Mouse (Mus musculus) ES-E14 (cell line): ENCODE results near the gene Dhdh. TPM values are rescaled to one million over a fixed set of nuclear protein-coding genes. Genes with fewer than 3 reads are reported as not detected.

Source experiments
- DNase-seq: peaks from one replicate; pipeline ENCODE4 v3.0.0-alpha.2; 2013; ENCODE audit warnings: low read depth, low spot score
- H3K27ac ChIP-seq: 2 replicates; pipeline ENCODE4 v1.5.1; 2012; ENCODE audit warnings: low read depth, mild to moderate bottlenecking, low read length, moderate library complexity, mixed read lengths; ENCODE audit not compliant: poor library complexity, insufficient read depth, severe bottlenecking
- H3K36me3 ChIP-seq: 2 replicates; pipeline ENCODE4 v1.6.1; 2012; ENCODE audit warnings: mild to moderate bottlenecking, low read length, moderate library complexity, mixed read lengths; ENCODE audit not compliant: control insufficient read depth, poor library complexity, insufficient read depth, severe bottlenecking
- H3K4me1 ChIP-seq, 2 experiments: fragments of 150-350 bp in 1 of 2; sonication (generic) in 1 of 2; 2 replicates each; pipeline ENCODE4 v1.6.1; 2012; ENCODE audit warnings: low read length in 2 of 2, mild to moderate bottlenecking in 1 of 2, mixed read lengths in 1 of 2; ENCODE audit not compliant: control insufficient read depth in 2 of 2, insufficient read depth in 2 of 2, poor library complexity in 1 of 2
- H3K4me3 ChIP-seq, 2 experiments: fragments of 150-350 bp in 1 of 2; sonication (generic) in 1 of 2; 2 replicates each; pipeline ENCODE4 v1.5.1; 2012; ENCODE audit warnings: low read length in 2 of 2, low read depth in 1 of 2, mild to moderate bottlenecking in 1 of 2, mixed read lengths in 1 of 2; ENCODE audit not compliant: insufficient read depth in 1 of 2, poor library complexity in 1 of 2, severe bottlenecking in 1 of 2
- H3K9ac ChIP-seq: 2 replicates; pipeline ENCODE4 v1.6.1; 2012; ENCODE audit warnings: low read depth, mild to moderate bottlenecking, low read length, mixed read lengths; ENCODE audit not compliant: poor library complexity, insufficient read depth, severe bottlenecking
- H3K9me3 ChIP-seq: fragments of 150-350 bp; sonication (generic); 2 replicates; pipeline ENCODE4 v1.6.1; 2012; ENCODE audit warnings: low read depth, mild to moderate bottlenecking, low read length; ENCODE audit not compliant: control insufficient read depth, insufficient read depth
- CHD2 ChIP-seq: IDR thresholded peaks from 2 replicates; pipeline ENCODE4 v1.6.1; 2014; ENCODE audit warnings: mild to moderate bottlenecking, low read depth, low read length, inconsistent platforms
- HCFC1 ChIP-seq: IDR thresholded peaks from 2 replicates; pipeline ENCODE4 v1.6.1; 2012; ENCODE audit warnings: low read length, inconsistent platforms, borderline replicate concordance; ENCODE audit not compliant: insufficient read depth
- MAFK ChIP-seq: IDR thresholded peaks from 2 replicates; pipeline ENCODE4 v1.6.1; 2014; ENCODE audit warnings: mild to moderate bottlenecking, low read depth, low read length, inconsistent platforms; ENCODE audit not compliant: insufficient read depth
- ZC3H11A ChIP-seq: IDR thresholded peaks from 2 replicates; pipeline ENCODE4 v1.6.1; 2012; ENCODE audit warnings: low read depth, mild to moderate bottlenecking, inconsistent platforms, low read length, borderline replicate concordance
- ZNF384 ChIP-seq: IDR thresholded peaks from 2 replicates; pipeline ENCODE4 v1.6.1; 2012; ENCODE audit warnings: low read depth, low read length, inconsistent platforms
- in situ Hi-C, 2 experiments: fragments of 600-800 bp; cut with MboI; formaldehyde crosslinking; loops; one replicate each; pipeline ENCODE4 v1.15.1; 2025; ENCODE audit warnings: low sequenced_read_pairs in 2 of 2, inconsistent platforms in 1 of 2; ENCODE audit not compliant: unreplicated experiment in 2 of 2
- total RNA-seq: library from RNA; depleted of rRNA; stranded (reverse); fragments of 300-350 nt; gene quantifications from 2 replicates; pipeline ENCODE4 v1.2.3, GENCODE M21; 2012

Gene Dhdh
- total RNA-seq, 1 experiment, result 3.6 TPM

DNA sequence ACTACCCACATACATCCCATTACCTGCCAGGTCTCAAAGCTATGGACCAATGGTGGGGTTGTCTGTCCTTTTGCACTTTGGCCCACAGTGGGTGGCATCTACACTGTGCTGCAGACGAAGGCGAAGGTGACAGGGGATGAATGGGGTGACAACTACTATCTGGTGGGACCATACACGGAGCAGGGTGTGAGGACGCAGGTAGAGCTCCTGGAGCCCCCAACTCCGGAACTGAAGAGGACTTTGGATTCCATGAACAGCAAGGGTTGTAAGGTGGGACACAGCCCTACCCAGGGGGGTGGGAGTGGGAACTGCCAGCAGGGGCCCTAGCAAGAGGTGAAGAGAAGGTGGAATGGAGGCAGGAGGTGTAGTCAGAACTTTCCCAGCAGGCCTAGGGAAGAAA lies 52.2 kb downstream of the Dhdh start:
- Histone ChIP-seq H3K4me3 (no peak overlapping the region), H3K36me3 (peaks cover 12% of the 10 kb centered on the region), H3K9ac (no peak overlapping the region), H3K27ac (no peak overlapping the region), H3K4me1 (peaks cover 7 to 13% of the 10 kb centered on the region in 2 experiments), H3K9me3 (no peaks in the 10 kb centered on the region)
- DNase-seq, result no peak
- TF ChIP-seq CHD2, result no peak
- no peak for TF ChIP-seq HCFC1
- no peak for TF ChIP-seq MAFK
- TF ChIP-seq ZNF384, result no peak
- no peak for TF ChIP-seq ZC3H11A
- in situ Hi-C loops, result no loop called here

DNA sequence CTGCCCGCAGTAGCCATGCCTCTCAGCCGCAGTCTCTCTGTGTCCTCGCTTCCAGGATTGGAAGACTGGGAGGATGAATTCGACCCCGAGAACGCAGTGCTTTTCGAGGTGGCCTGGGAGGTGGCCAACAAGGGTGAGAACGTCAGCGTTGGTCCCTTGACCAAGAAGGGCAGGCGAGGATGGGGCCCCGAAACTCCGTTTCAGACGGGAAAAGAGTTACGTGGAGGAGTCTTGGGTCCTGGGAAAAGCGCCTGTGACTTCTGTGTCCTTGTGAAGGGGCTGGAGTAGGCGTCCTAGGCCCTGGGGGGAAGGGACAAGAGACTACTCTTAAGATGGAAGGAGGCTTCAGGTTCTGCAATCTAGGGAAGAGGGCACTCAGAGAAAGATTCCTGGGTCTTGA lies 53.6 kb downstream of the Dhdh start:
- in situ Hi-C loops, result no loop called here
- H3K4me1 ChIP-seq, result peaks cover 12 to 18% of the 10 kb centered on the region in 2 experiments
- DNase-seq, result no peak

GRCm38 (mm10) chr7:45434203-45435015 lies 54.2 kb downstream of the Dhdh start, which contains the start of gene Gys1:
TSS of gene Gys1 (plus strand) at chr7:45434844.
- H3K36me3 ChIP-seq, result peaks cover 33% of the 10 kb centered on the region
- peak; percentile 100 for DNase-seq
- TF ChIP-seq MAFK (no peak), ZNF384 (no peak), ZC3H11A (no peak), CHD2 (peak; percentile 91), HCFC1 (peak; percentile 78)
- in situ Hi-C loops, result no loop called here
- H3K4me3 ChIP-seq, result peak within 1 kb of the TSS; percentile 89 to 98
- peak within 1 kb of the TSS; percentile 84 for H3K9ac ChIP-seq
- H3K4me1 ChIP-seq, result peaks cover 9 to 16% of the 10 kb centered on the region in 2 experiments
- peak within 1 kb of the TSS; percentile 77 for H3K27ac ChIP-seq
- no peaks in the 10 kb centered on the region for H3K9me3 ChIP-seq

More for the DNA sequence above, 53.6 kb downstream of the Dhdh start:
- TF ChIP-seq HCFC1, result no peak
- TF ChIP-seq ZC3H11A, result no peak
- Histone ChIP-seq H3K27ac (0 out of 2 replicates have a peak overlapping the region, but pooled peaks have one; percentile 4), H3K4me3 (peak overlapping the region; percentile 66 to 79), H3K9me3 (no peaks in the 10 kb centered on the region), H3K36me3 (peaks cover 26% of the 10 kb centered on the region), H3K9ac (peak overlapping the region; percentile 75)

GRCm38 (mm10) chr7:45433835-45434202 lies 54.8 kb downstream of the Dhdh start:
- TF ChIP-seq ZNF384, result no peak
- TF ChIP-seq MAFK, result no peak
- no peak for TF ChIP-seq HCFC1
- no peak for TF ChIP-seq ZC3H11A
- no peak for TF ChIP-seq CHD2
- H3K27ac ChIP-seq, result peak overlapping the region; percentile 16
- H3K4me1 ChIP-seq, result peaks cover 9 to 16% of the 10 kb centered on the region in 2 experiments
- in situ Hi-C loops, result no loop called here
- peak overlapping the region; percentile 84 for H3K9ac ChIP-seq
- H3K4me3 ChIP-seq, result peak overlapping the region; percentile 89 to 98
- DNase-seq, result no peak
- H3K9me3 ChIP-seq, result no peaks in the 10 kb centered on the region
- H3K36me3 ChIP-seq, result peaks cover 39% of the 10 kb centered on the region
